Mouse (Mus musculus): Measurements from ENCODE around the gene Arfgap3. TPM values are rescaled to one million over a fixed set of nuclear protein-coding genes. Genes with fewer than 3 reads are reported as not detected.

The Arfgap3 gene
- total and polyA plus RNA-seq, 2 experiments = 4.7 to 9.0 TPM

DNA sequence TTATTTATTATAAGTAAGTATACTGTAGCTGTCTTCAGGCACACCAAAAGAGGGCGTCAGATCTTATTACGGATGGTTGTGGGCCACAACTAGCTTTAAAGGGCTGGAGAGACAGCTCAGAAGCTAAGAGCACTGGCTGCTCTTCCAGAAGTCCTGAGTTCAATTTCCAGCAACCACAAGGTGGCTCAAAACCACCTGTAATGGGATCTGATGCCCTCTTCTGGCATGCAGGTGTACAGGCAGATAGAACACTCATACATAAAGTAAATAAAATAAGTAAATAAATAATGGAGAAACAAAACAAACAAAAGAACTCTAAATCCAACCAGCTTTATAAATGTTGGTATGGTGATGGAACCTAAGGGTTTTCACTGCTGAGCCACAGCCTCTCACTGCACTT lies 51.2 kb downstream of the Arfgap3 start:
- no peak overlapping the region for H3K27ac ChIP-seq (replicated peaks; ENCODE audit: insufficient read depth, low read depth, low read length)
- no peaks in the 10 kb centered on the region; the same call in none of the 2 replicates for H3K4me1 ChIP-seq (ENCODE audit: control insufficient read depth, insufficient read depth, low read length)
- H3K36me3 ChIP-seq (ENCODE audit: control insufficient read depth, insufficient read depth, low read length) = no peaks in the 10 kb centered on the region
- no peaks in the 10 kb centered on the region for H3K27me3 ChIP-seq (ENCODE audit: control insufficient read depth, insufficient read depth, low read length)
- TF ChIP-seq CTCF (IDR thresholded peaks at IDR 0.05; ENCODE audit: low read depth, low read length) (no peak), POLR2A (IDR thresholded peaks at IDR 0.05; ENCODE audit: extremely low read depth, insufficient read depth, low read length) (no peak)
- DNase-seq (ENCODE audit: extremely low read depth, low read depth, low spot score) = no peak
- H3K79me2 ChIP-seq (ENCODE audit: control insufficient read depth, insufficient read depth, low read length) = no peaks in the 10 kb centered on the region
- H3K9ac ChIP-seq (ENCODE audit: low read depth, low read length) = no peak overlapping the region
- no peak overlapping the region for H3K4me3 ChIP-seq (ENCODE audit: insufficient read depth, low read depth, low read length)
- 96% methylated on average over 2 of the region's 2 CpGs for WGBS

- TF ChIP-seq POLR2A (IDR thresholded peaks at IDR 0.05; ENCODE audit: extremely low read depth, insufficient read depth, low read length) (no peak), CTCF (IDR thresholded peaks at IDR 0.05; ENCODE audit: low read depth, low read length) (no peak; the same call in 1 of the 2 replicates)
- Histone ChIP-seq H3K9ac (ENCODE audit: low read depth, low read length) (no peak overlapping the region), H3K4me1 (ENCODE audit: control insufficient read depth, insufficient read depth, low read length) (no peaks in the 10 kb centered on the region; the same call in 1 of the 2 replicates), H3K27ac (replicated peaks; ENCODE audit: insufficient read depth, low read depth, low read length) (no peak overlapping the region), H3K4me3 (ENCODE audit: insufficient read depth, low read depth, low read length) (no peak overlapping the region), H3K36me3 (ENCODE audit: control insufficient read depth, insufficient read depth, low read length) (no peaks in the 10 kb centered on the region), H3K79me2 (ENCODE audit: control insufficient read depth, insufficient read depth, low read length) (no peaks in the 10 kb centered on the region), H3K27me3 (ENCODE audit: control insufficient read depth, insufficient read depth, low read length) (no peaks in the 10 kb centered on the region)
- no peak for DNase-seq (ENCODE audit: extremely low read depth, low read depth, low spot score)
- WGBS = 98% methylated on average over 8 of the region's 8 CpGs
These were observed 51.7 kb downstream of the Arfgap3 start for GRCm38 (mm10) chr15:83298313-83298712.

- WGBS = 86% methylated on average over 7 of the region's 8 CpGs
- Histone ChIP-seq H3K27ac (replicated peaks; ENCODE audit: insufficient read depth, low read depth, low read length) (no peak overlapping the region), H3K79me2 (ENCODE audit: control insufficient read depth, insufficient read depth, low read length) (no peaks in the 10 kb centered on the region), H3K36me3 (ENCODE audit: control insufficient read depth, insufficient read depth, low read length) (no peaks in the 10 kb centered on the region), H3K9ac (ENCODE audit: low read depth, low read length) (no peak overlapping the region), H3K4me1 (ENCODE audit: control insufficient read depth, insufficient read depth, low read length) (no peaks in the 10 kb centered on the region; the same call in 1 of the 2 replicates), H3K4me3 (ENCODE audit: insufficient read depth, low read depth, low read length) (no peak overlapping the region), H3K27me3 (ENCODE audit: control insufficient read depth, insufficient read depth, low read length) (no peaks in the 10 kb centered on the region)
- DNase-seq (ENCODE audit: extremely low read depth, low read depth, low spot score) = no peak
- no peak for TF ChIP-seq POLR2A (IDR thresholded peaks at IDR 0.05; ENCODE audit: extremely low read depth, insufficient read depth, low read length)
- no peak for TF ChIP-seq CTCF (IDR thresholded peaks at IDR 0.05; ENCODE audit: low read depth, low read length)
These were observed 53.2 kb downstream of the Arfgap3 start for GRCm38 (mm10) chr15:83296771-83297311.

GRCm38 (mm10) chr15:83296050-83296449 lies 54.0 kb downstream of the Arfgap3 start:
- WGBS = 80% methylated on average over 4 of the region's 4 CpGs
- no peak for TF ChIP-seq CTCF (IDR thresholded peaks at IDR 0.05; ENCODE audit: low read depth, low read length)
- TF ChIP-seq POLR2A (IDR thresholded peaks at IDR 0.05; ENCODE audit: extremely low read depth, insufficient read depth, low read length) = no peak
- Histone ChIP-seq H3K4me3 (ENCODE audit: insufficient read depth, low read depth, low read length) (no peak overlapping the region), H3K36me3 (ENCODE audit: control insufficient read depth, insufficient read depth, low read length) (no peaks in the 10 kb centered on the region), H3K79me2 (ENCODE audit: control insufficient read depth, insufficient read depth, low read length) (no peaks in the 10 kb centered on the region), H3K9ac (ENCODE audit: low read depth, low read length) (no peak overlapping the region), H3K27me3 (ENCODE audit: control insufficient read depth, insufficient read depth, low read length) (no peaks in the 10 kb centered on the region), H3K27ac (replicated peaks; ENCODE audit: insufficient read depth, low read depth, low read length) (no peak overlapping the region), H3K4me1 (ENCODE audit: control insufficient read depth, insufficient read depth, low read length) (no peaks in the 10 kb centered on the region; the same call in 1 of the 2 replicates)
- DNase-seq (ENCODE audit: extremely low read depth, low read depth, low spot score) = no peak

DNA sequence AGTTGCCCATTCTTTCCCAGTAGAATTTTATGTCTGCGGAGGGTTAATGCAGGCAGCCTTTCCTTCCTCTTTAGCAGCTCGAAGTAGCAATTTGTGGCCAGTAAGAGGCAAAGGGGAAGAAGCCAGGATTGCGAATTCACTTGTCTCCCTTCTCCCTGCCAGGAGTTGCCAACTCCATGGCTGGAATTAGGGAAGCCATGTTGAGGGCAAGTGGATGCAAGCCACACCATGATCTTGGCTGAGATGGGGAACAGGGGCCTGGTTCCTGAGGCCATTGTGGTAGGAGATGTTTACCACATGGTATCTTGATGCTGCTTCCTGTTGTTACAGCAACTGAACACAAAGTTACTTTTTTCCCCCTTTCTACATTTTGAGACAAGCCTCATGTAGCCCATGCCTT lies 55.1 kb downstream of the Arfgap3 start:
- H3K27ac ChIP-seq (replicated peaks; ENCODE audit: insufficient read depth, low read depth, low read length) = no peak overlapping the region
- no peak for DNase-seq (ENCODE audit: extremely low read depth, low read depth, low spot score)
- WGBS = 61% methylated on average over 3 of the region's 3 CpGs

More for the DNA sequence above, 55.1 kb downstream of the Arfgap3 start:
- no peaks in the 10 kb centered on the region for H3K27me3 ChIP-seq (ENCODE audit: control insufficient read depth, insufficient read depth, low read length)
- H3K36me3 ChIP-seq (ENCODE audit: control insufficient read depth, insufficient read depth, low read length) = no peaks in the 10 kb centered on the region
- no peak for TF ChIP-seq CTCF (IDR thresholded peaks at IDR 0.05; ENCODE audit: low read depth, low read length)
- no peak for TF ChIP-seq POLR2A (IDR thresholded peaks at IDR 0.05; ENCODE audit: extremely low read depth, insufficient read depth, low read length)
- H3K4me3 ChIP-seq (ENCODE audit: insufficient read depth, low read depth, low read length) = no peak overlapping the region
- H3K4me1 ChIP-seq (ENCODE audit: control insufficient read depth, insufficient read depth, low read length) = no peaks in the 10 kb centered on the region; the same call in 1 of the 2 replicates
- H3K9ac ChIP-seq (ENCODE audit: low read depth, low read length) = no peak overlapping the region
- no peaks in the 10 kb centered on the region for H3K79me2 ChIP-seq (ENCODE audit: control insufficient read depth, insufficient read depth, low read length)
